Mouse (Mus musculus): ENCODE data around the gene Mgat4b.
"Not testable (repeated sequence)": the region's sequence is repeated elsewhere in the genome, so short reads cannot be mapped to it uniquely, and the experiment has no call there.

Gene Mgat4b

DNA sequence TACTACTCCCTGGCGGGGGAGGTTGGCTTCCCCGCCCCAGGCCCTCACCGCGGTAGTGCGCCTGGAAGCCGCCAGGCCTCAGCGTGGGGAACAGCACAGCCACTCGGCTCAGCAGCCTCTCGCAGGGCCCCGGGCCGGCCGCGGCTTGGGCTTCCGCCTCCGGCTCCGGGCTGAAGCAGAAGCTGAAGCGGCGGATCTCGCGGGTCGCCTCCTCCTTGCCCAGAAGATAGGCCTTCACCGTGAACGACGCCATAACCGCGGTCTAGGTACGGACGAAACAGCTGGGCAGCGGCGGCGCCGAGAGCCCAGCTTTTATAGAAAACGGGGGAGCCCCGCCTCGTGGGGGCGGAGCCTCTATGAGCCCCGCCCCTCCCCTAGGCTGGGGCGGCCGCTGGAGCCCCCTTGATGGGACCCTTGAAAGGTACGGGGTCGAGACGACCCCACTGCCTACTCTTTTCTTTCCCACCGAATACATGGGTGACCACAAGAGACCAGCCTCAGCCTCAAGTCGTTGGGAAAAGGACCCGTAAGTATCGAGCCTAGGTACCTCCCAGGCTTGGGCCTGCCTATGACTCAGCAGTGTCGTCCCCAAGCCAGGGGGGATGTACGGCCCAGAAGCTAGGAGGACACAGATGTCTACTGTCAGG is at the start of gene Mgat4b, which contains the start of gene Sqstm1:
Gene Mgat4b, plus strand, starts transcription at position 386 of the 647 bp plus-strand sequence.
Gene Sqstm1, minus strand, starts transcription at position 323 of the 647 bp plus-strand sequence.
- DNase-seq, result peak; percentile 71 to 82

DNA sequence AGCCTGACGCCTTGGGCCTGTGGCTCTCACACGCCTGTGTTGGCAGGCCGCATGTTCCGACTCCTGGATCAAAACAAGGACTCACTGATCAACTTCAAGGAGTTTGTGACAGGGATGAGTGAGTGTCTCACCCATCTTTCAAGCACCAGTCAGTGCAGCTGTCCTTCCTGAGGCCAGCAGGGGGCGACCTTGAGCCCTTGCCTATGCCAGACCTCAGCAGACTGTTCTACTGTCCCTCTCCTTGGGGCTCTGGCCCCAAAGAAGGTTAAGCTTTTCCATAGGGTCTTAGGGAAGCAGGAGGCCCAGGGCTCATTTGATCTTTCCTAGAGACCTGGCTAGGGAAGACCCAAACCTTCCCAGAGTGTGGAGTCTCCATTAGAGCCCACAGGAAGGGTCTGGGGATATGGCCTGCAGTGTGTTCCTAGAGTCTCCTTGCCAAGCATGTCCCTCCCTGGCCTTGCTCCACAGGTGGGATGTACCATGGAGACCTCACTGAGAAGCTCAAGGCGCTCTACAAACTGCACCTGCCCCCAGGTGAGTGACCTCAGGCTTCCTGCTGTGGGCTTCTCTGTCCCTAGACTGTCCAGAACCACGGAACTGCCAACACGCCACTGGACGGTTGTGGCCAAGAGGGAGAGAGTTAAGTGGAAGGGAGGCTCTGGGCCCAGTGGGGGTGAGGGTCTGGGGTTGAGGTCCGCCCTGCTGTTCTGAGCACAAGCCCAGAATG is 48.9 kb upstream of the Mgat4b start:
- DNase-seq, result peak; percentile 34 to 63

DNA sequence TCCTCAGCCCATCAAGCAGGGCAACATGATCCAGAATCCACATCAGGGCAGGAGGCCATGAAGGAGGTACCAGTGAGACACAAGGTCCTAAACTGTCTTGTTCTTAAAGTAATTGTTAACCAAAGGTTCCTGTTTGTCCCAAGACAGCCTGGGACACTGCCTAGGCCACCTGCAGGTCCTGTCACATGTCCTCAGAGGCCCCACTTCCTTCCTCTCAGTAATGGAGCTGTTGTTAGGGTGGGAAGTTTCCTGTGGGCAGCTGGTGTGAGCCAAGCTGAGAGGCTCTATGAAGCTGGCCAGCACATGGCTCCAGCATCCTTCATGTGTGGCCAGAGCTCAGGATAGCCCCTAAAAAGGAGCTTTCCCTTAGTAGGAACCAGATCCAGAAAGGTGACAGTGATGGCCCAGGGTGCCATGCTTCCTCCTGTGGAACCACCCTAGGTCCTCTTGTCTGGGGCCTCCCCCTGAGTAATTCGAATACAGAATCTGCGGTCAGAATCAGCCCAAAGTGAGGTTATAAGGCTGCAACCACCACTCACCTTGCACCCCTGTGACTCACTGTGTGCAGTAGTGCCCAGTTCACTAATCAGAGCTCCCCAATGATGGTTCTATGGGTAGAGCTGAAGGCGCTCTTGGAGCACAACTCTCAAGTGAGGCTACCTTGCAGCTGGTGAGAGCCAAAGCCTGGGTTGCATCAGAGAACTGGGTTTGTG is 48.2 kb upstream of the Mgat4b start:
- DNase-seq, result no peak

DNA sequence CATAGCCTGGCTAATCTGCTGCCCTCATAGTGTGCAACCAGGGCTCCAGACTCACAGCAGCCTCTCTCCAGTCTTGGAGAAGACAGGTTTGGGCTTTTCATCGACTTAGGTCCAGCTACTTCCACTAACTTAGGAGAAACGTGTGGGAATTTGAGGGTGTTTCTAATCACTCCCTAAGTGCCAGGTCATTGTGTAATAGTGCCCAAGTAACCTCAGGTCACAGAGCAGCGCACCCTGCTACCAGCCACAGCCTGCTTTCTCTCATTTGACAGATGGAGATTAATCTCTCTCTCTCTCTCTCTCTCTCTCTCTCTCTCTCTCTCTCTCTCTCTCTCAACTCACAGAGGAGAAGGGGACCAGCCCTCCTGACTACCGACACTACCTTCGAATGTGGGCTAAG is 42.3 kb upstream of the Mgat4b start:
- DNase-seq, result no peak

DNA sequence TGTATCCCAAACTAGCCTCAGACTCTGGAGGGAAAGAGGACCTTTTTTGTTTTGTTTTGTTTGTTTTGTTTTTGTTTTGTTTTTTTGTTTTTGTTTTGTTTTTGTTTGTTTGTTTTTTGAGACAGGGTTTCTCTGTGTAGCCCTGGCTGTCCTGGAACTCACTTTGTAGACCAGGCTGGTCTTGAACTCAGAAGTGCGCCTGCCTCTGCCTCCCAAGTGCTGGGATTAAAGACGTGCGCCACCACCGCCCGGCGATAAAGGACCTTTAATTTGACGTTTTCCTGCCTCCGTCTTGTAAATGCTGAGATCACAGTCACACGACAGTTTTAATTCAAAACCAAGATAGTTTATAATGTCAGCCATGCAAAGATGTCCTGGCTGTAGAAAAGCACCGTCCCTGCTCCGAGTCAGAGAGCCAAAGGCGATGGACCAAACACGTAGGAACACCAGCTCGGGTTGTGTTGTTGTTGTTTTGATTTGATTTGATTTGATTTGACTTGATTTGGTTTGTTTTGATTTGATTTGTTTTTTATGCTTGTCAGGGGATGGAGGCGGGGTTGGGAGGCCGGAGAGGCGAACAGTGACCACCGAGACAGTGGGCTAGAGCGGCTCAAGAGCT is 36.5 kb upstream of the Mgat4b start, which contains the start of gene Mrnip:
Gene Mrnip, plus strand, starts transcription at position 334 of the 619 bp plus-strand sequence.
- not testable (repeated sequence) for DNase-seq

DNA sequence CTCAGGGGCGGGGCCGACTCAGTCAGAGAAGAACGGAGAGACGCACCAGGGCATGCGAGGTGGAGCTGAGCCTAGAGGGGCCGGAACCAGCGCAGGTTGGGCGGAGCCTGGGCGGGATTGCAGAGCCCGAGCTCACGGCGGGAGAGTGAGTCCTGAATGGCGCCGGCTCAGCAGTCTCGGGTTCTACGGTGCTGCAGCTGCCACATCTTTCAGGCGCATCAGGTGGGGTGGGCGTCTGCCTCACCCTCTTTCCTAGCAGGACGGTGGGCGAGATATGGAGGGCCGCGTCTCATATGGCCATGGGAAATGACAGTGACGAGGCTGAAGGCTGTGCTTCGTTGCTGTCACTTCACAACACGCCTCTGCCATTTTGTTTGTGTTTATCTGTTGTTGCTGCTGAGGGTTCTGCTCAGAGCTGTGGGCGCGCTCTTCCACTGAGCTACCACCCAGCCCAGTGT is 35.9 kb upstream of the Mgat4b start:
- DNase-seq, result peak; percentile 91 to 98

DNA sequence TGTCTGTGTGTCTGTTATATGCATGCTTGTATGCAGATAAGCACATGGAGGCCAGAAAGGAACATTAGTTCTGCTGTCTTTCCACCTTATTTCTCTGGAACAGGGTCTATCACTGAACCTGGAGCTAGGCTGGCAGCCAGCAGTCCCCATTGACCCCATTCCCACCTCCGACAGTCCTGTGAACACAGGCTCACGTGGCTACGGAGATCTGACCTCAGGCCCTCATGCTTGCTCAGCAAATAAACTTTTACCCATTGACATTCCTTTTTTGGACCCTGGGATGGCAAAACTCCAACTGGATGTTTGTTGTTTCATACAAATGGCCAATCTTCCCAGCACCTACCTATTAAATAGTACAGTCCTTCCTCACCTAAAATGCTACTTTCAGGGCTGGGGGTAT is 34.3 kb upstream of the Mgat4b start:
- no peak for DNase-seq

DNA sequence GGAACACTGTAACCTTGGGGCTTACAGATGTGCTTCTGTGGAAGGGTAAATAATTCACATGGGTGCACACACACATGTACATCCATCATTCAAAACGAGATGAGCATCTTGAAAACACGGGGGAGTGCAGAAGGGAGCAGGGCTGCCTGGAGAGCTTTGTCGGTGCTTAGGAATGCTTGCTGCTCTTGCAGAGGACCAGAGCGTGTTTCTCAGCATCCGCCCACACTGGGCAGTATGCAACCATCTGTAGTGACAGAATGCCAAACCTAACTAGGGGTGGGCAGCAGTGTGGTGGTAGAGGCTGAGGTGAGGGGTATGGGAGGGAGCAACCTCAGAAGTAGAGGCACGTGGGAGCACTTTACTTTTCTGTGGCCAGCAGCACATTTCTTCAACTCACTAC is 33.6 kb upstream of the Mgat4b start:
- no peak for DNase-seq

DNA sequence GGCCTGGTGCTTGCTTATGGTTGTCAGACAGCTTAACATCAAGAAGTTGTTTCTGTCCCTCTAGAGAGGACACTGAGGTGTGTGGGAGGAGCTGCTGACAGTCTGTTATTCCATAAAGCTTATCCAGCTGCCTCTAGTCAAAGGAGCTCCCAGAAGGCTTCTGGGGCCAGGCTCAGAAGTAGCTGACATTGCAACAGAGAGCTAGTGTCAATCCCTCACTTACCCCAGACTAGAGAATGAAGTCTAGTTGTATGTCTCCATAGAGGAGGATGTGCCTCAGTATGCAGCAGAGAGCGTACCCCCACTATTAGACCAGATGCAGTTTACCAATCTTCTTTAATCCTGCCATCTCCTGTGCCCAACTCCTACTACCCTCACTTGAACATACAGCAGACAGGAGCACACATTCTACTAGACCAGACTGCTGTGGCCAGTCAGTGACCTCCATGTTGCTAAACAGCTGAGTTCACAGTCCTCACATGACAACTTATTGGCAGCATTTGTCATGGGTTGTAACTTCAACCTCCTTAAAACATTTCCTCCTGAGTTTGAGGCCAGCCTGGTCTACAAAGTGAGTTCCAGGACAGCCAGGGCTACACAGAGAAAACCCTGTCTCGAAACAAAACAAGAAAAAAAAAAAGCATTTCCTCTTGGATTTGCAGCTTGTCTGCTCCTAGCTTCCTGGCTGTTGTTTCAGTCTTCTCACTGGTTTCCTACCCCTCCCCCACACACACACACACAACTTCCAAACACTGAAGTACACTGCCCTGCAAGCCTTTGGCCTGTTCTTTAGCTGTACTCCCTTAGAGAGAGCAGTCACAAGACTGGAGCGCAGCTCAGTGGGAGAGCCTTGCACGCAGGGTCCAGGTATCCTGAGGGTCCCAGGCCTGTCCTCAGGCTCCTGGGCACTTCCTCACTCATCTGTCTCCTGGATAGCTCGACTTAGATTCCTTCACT is 31.9 kb upstream of the Mgat4b start:
- DNase-seq, result no peak

DNA sequence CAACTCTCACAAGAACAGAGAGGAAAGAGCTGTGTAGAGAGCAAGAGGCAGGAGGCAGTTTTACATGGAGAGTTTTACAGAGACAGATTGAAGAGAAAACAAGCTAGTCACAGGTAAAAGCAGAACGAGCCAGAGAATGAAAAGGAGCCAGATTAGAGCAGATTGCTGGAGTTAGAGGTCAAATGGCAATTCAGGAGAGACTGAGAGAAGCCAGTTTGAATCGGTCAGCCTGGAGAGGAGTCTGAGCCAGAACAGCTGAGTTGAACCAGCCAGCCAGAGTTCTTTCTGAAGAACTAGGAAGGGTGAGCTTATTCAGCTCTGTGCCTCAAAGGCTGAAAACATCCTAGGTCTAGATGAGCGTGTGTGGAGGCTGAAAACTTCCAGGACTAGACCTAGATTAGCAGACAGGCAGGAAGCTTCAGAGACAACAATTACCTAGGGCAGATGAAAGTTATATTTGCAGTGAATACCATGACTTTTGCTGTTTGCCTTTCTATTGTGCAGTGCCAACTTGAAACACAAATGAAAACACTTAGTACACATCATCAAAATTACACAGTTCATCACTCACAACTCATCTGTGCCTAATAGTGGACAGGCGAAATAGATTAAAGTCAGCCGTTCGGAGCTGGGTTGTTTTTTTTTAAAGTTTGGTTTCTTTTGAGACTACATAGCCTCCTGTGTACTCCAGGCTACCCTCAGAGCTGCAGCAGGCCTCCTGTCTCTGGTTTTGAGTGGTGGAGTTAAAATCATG is 30.0 kb upstream of the Mgat4b start:
- no peak for DNase-seq

DNA sequence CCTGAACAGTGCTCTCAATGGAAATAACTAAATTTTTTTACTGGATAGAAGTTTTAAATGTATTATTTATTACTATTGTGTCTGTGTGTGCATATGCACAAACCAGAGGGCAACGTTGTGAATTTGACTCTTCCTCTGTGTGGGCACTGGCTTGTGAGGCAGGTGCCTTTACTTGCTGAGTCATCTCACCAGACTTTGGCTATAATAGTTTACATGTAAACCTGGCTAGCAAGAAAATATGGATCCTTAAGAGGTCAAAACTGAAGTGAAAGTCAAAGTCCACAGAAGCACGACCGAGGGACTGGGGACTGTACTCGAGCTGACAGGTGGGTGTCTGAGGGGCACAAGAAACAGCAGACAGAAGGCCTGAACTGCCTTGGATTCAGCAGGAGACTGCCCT is 28.0 kb upstream of the Mgat4b start:
- DNase-seq, result no peak

DNA sequence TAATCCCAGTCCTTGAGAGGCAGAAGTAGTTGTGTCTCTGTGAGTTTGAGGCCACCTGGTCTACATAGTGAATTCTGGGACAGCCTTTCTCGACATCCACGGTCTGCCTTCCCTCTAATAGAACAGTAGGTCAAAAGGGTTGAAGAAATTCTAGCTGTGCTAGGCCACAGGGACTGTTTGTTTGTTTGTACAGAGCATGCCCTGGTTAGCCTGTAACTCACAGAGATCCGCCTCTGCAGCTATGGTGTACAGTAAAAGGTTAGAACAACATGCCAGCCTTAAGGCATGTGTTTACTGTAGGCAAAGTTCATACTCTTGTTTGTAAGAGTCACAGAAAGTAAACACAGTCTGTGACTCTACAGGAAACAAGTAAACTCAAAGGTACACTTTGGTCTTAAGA is 25.9 kb upstream of the Mgat4b start:
- no peak for DNase-seq

DNA sequence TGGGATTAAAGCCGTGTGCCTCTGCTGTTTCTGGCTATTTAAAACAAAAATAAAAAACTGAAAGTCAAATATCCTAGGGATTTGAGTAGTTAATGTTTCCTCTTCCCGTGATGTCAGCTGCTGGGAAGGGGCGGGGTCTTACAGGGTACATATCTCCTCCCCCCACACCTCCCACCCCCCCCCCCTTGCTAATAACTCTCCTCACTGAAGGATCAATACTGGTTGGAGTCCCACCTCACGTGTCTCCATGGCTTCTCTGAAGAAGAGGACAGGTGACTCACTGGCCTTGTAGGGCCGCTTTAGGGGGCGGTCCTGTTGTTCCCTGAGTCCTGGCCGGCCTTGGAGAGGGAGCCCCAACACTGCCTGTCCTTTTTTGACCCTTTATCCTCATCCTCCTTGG is 22.0 kb upstream of the Mgat4b start:
- DNase-seq, result no peak

DNA sequence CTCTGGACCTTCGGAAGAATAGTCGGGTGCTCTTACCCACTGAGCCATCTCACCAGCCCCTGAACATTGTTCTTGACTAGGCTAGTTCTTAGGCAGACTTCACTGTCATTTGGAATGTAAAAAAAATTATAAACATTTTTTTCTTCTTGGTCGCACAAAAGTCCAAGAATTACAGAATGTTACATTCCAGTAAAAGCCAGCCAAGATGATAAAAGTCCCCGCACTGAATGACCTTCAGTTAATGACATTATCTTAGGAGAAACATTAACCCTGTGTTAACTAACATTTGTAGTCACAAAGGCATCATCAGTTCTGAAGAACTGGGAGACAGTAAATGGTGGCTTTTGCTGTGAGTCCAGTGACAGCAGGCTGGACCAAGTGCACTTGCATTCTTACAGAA is 20.3 kb upstream of the Mgat4b start:
- DNase-seq, result no peak

DNA sequence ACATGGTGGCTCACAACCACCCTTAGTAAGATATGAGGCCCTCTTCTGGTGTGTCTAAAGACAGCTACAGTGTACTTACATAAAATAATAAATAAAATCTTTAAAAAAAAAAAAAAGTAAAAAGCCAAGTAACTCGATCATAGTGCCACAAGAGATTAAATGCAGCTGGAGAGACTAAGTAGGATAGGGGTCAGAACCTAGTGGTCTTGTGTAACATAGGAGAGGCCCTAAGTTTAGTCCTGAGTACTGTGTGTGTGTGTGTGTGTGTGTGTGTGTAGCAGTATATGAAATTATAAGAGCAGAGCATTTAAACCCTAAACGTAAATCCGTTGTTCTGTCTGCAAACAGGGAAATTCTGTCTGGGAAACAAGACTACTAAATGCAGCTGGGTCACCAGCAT is 18.4 kb upstream of the Mgat4b start:
- DNase-seq, result no peak

DNA sequence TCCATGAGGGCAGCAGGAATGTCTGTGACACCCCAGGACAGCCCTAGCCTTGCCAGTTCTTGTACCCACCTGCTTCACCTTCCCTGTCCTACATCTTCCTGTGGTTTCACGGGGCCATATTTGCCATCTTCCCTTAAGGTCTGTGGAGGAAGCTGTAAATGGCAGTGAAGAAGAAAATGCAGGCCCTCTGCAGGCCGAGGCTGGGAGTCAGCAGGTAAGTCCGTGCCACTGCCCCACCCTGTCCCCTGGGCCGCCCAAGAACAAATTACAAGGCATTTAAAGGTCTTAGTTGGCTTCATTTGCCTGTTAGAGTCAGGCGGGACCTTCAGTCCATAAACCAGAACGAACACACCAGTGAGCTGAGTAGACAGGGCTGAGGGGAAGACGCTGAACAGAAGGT is 16.6 kb upstream of the Mgat4b start:
- DNase-seq, result no peak

DNA sequence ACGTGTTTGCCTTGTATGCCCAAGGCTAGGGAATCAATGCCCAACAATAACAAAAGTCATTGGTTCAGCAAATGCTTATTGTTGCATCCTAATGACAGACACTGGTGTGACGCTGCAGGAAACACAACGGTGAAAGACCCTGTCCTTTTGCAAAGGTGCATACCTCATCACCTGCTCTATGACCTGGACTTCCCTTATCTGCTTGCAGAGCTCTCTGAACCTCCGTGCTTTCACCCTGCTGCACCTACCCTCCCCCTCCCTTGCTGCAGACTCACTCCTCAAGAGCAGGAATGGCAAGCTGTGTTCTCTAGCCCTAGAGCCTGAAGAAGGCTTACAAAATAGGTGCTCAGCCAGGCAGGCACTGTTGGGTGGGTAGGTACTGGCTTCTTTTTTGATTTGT is 15.9 kb upstream of the Mgat4b start:
- no peak for DNase-seq

DNA sequence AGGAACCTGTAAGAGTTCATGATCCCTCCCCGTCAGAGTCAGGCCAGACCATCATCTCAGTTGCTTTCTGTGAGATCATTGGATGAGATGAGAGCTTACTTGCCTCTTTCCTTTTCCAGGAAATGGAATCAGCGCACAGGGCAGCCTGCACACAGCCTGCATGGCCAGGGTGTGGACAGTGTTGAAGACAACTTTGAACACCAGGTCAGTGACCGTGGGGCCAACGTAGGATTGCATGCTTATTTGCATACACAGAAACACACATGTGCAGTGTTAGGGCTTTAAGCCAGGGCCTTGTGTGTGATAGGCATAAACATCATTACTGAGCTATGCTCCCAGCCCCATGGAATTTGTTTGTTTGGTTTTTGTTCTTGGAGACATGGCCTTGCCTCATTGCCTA is 13.2 kb upstream of the Mgat4b start:
- DNase-seq, result no peak

DNA sequence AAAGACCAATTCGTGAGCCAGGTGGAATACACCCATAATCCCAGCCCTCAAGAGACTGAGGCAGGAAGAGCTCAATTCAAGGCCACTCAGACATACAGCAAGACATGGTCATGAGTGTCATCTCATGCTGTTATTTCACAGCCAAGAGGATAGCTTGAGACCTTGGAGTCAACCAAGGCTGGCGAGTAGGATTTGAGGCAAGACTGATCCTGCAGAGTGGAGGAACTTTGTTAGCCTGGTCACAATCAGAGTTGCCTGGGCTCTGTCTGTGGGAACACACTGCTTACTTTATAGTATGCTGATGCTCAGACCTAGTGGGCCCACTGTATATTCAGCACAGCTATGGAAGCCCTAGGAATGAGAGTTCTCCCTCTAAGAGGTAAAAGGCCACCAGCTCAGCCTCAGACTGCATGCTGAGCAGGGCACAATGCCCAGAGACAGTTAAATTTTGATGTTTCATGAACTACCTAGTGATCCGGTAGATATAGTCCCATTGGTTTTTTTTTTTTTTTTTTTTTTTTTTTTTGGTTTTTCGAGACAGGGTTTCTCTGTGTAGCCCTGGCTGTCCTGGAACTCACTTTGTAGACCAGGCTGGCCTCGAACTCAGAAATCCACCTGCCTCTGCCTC is 12.4 kb upstream of the Mgat4b start:
- no peak for DNase-seq

DNA sequence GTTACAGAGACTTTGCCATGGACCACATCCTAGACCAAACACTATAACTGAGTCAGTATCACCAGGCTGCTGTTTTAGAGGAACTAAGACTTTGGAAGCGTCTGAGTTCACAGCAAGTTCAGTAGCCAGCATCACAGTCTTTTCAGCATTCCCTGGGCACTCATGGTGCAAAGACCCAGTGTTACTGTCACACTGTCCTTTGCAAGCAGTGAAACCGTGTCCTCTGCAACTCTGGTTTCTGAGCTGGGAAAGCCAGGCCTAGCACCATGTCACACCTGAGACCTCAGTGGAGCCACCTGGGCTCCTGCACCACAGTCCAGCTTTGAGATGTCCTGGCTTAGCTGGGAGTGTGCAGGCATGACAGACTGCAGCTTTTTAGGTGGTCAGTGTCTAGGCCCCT is 11.8 kb upstream of the Mgat4b start:
- DNase-seq, result no peak

DNA sequence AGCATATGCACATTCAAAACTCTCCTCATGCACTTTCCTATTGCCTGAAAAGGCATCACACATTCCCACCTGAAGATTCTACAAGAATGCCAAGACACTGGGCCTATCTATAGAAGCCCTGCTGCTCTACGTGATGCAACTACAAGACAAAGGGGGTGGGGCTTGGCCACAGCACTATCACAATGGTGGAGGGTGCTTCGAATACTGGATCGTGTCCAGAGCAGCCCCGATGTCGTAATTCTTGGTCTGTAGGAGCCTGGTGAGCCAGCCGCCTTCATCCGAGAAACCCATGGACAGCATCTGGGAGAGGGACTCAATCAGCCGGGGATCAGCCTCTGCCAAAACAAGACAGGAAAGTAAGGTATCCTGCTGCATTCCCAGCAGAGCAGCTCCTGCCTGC is 10.1 kb upstream of the Mgat4b start:
- DNase-seq, result no peak
